Mouse (Mus musculus): Measurements from ENCODE around the gene Snx13.

- TF ChIP-seq TAL1 (IDR thresholded peaks at IDR 0.05; ENCODE audit: low read length) = no peak
- no peak for TF ChIP-seq GATA1 (IDR thresholded peaks at IDR 0.05; ENCODE audit: low read length)
These were observed 1.9 kb downstream of the Snx13 start for GRCm38 (mm10) chr12:35048891-35049290.

All from erythroblast, embryonic 14.5 days (primary cell).